Mouse (Mus musculus): ENCODE data around the gene Ern1.
A peak's percentile ranks its signal among the peaks of the same experiment; 100 is the strongest.

Gene Ern1

DNA sequence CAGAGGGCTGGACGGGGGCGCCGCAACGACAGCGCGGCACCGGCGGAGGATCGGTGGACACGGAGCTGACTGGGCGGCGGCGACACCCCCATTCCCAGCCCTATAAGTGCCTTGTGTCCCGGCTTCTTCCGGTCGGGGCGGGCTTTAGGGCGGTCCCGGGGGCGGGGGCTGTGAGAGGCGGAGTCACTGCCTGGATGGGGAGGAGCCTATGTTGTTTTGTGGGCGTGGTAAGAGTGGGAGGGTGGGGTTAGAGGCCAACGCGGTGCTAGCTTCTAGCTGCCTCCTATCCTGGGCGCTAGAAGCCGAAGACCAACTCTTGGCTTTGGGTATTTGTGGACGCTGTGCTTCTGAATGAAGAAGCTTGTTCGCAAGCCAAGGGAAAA is at the start of gene Ern1:
Ern1 (minus strand) TSS at position 120 of the 383 bp plus-strand sequence.
- TF ChIP-seq GATA4 (IDR thresholded peaks at IDR 0.05; ENCODE audit: insufficient replicate concordance, low read length) = no peak

DNA sequence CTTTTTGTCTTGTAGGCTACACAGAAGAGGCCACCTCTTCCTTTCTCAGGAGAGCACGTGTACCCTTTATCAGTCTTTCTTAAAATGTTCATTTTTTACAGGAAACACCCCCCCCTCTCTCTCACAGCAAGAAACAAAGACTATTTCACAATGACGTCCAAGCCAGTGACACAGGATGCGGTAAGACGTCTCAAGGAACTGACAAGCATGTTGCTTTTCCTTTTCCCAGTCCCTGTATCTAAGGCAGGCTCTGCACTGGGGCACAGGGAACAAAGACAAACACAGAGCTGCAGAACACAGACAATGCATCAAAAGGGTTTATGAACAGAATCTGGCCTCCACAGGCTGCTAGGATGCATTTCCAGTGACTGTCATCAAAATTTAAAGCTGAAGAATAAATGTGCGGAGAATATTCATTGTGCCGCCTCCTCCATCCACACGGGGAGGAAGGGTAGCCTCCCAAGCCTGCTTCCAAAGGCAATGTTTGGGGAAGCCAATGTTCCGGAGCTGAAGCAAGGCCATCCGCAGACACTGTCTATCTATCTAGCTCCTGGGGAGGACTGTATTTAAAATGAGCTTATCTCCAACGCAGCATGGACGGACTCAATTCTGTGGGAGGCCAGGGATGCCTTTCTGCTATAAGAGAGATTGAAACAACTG is 48.7 kb upstream of the Ern1 start:
- peak; percentile 61; the same call in 1 of the 2 replicates for TF ChIP-seq GATA4 (IDR thresholded peaks at IDR 0.05; ENCODE audit: insufficient replicate concordance, low read length)

DNA sequence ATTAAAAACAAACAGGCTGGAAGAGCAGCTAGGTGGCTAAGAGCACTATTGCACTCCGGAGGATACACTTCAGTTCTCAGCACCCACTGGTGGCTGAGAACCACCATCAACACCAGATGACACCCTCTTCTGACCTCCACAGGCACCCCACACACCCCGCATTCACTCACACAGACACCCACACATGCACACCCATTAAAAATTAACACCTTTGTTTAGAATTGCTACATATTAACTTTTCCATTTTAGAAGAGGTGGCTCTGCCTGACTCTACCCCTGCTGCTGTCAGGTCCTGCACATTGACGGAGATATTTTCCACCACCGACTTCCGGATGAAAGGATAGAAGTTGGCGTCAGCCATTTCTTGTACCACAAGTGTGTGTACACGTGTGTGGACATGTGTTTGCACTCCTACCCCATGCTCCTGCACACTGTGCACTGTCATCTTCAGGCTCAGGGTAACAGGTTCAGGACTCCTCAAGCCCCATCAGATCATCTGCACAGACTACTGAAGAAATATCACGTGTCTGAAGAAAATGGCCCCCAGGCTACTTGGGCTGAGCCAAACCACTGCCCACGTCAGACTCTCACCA is 48.1 kb upstream of the Ern1 start:
- no peak for TF ChIP-seq GATA4 (IDR thresholded peaks at IDR 0.05; ENCODE audit: insufficient replicate concordance, low read length)

DNA sequence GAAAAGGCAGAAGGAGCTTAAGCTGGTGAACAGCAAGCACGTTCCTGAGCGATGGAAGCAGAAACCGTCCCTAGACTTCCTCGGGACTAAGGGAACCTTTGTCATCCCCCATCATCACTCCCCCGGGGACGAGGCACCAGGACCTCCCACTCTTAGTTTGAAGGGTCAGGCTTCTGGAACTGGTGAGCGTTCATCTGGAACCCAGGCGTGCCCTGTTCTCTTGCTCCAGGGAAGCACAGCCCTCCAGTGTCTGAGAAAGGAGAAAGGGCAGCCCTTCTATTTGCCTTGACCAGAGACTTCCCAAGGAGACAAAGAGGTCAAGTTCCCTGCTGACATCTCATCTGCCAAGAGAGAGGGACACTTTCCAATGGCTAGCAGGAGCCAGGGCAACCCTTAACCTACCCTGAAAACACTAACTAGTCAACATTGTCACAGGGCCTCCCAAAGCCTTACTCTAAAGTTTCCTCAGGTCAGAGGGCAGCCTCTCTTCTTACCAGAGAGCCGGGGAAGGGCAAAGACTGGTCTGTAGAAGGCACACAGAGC is 44.7 kb upstream of the Ern1 start:
- no peak for TF ChIP-seq GATA4 (IDR thresholded peaks at IDR 0.05; ENCODE audit: insufficient replicate concordance, low read length)

DNA sequence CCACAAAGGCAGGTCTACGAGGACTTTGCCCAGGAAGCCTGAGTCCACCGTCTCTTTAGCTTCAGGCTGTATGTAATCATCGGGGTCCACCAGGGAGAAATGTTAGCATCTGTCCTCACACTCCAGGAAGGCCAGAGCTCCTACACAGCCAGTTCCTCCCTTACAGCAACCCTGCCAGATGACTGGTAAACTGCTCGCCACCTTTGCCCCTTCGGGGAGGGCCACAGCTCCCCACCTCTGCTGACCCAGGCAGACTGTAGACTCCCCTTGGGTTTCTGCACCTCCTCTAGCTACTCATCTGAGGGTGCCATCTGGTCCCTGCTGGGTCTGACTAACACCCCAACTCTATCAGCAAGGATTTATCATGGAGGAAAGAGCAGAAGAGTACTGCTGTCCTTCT is 42.1 kb upstream of the Ern1 start:
- TF ChIP-seq GATA4 (IDR thresholded peaks at IDR 0.05; ENCODE audit: insufficient replicate concordance, low read length) = no peak

DNA sequence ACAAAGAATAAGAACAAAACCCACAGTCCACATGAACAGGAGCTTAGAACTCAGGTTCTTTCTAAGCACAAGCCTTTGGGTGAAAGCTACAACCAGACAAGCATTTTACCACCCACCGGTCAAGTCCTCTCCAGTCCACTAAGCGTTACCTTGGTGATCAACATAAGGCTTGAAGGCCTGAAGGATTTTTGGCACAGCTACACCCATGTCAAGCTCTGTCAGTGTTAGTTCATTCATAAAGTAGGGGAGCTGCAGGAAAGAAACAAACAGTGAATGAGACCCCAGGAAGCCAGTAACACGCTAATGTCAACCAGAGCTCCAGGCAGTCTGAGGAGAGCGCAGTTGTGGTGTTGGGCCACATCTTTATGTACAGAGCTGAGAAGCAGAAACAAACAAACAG is 41.5 kb upstream of the Ern1 start:
- no peak for TF ChIP-seq GATA4 (IDR thresholded peaks at IDR 0.05; ENCODE audit: insufficient replicate concordance, low read length)

DNA sequence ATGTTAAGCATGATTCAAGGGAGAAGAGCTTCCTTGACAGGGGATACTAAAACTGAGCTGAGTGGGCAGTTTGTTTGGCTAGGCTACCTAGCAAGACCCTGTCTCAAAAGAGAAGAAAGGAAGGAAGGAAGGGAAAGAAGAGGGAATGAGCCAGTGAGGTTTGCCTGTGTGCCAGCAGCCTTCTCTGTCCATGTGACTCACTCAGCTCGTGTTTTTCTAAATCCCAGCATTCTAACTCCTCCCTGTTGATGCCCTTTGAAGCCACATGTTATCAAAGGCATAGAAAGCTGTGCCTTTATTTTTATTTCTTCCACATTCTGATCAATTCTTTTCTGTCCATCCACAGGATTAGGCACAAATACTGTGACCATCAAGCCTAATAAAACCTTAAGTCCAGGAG is 40.3 kb upstream of the Ern1 start:
- no peak for TF ChIP-seq GATA4 (IDR thresholded peaks at IDR 0.05; ENCODE audit: insufficient replicate concordance, low read length)

DNA sequence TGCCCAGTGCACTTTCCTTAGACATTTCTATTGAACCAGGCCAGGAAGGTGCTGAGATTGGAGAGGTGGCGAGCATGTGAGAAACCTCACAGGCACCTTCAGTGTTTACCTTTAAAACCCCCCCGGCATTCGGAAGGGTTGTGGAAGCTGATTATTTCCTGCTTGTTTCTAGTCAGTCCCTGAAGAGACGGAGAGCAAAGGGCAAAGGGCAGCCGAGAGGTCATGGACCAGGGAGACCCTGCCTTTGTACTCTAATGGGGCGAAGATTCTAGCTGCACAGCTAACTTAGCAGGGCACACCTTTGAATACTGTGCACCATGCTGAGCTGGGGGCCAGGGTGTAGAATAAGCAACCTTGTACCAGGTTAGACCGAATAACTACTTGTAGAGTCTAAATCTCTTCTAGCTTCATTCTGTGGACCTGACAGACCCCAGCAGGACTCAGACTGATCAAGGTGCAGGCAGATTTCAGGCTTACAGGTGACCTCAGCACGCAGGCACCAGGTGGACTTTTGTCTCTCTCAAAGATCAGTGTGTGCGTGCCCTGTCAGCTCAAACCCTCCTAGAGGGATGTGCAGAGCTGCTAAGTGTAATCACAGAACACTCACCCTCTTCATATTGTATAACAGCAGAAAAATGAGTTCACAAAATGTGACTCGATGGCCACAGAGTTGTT is 39.6 kb upstream of the Ern1 start:
- TF ChIP-seq GATA4 (IDR thresholded peaks at IDR 0.05; ENCODE audit: insufficient replicate concordance, low read length) = no peak

DNA sequence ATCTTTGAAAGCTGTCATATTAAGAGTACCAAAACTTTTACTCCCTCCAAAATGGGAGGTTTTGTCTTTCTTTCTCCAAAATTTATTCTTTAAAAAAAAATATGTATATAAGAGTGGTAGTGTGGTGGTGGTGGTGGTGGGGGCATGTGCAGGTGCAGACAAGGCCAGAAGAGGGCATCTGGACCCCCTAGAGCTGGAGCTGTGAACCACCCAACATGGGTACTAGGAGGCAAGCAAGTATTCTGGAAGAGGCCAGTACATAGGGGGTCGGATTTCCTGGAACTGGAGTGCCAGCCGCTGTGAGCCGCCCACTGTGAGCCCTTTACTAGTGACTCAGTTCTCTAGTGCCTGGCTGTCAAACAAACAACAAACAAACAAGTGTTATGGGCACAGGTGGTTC is 34.9 kb upstream of the Ern1 start:
- no peak for TF ChIP-seq GATA4 (IDR thresholded peaks at IDR 0.05; ENCODE audit: insufficient replicate concordance, low read length)

DNA sequence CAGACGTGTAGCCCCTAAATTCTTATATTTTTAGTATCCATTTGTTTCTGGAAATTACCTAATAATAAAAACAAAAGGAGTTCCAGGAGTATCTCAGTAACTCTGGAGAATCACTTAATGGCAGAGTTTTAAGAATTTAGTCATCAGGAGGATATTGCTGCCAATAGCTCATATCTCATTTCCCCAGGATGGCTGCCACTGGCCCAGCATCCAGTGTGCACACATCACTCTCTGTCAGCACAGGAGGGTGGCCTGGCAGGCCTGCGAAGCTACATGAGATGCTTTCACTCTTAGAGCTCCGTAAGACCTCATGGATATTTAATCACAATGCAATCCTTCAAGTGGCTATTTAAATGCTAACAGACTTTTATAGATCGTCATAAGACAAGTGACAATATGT is 34.0 kb upstream of the Ern1 start:
- peak; percentile 21; the same call in 1 of the 2 replicates for TF ChIP-seq GATA4 (IDR thresholded peaks at IDR 0.05; ENCODE audit: insufficient replicate concordance, low read length)

DNA sequence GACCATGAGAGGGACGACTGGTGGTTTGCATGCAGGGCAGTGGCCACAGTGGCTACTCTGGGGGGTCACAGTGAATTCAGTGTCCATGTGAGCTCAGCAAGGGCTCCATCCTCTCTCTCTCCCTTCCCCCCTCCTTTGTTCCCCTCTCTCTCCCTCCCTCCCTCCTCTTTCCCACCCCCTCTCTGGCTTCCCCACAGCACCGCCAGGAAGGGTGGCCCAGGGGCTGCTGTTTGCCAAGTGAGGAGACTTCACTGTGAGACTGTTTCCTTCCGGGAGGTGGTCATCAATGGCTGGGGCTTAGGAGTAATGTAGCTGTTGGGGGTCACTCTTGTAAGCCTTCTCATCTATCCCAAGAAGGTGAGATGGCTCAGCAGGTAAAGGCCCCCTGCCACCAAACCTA is 32.8 kb upstream of the Ern1 start:
- no peak for TF ChIP-seq GATA4 (IDR thresholded peaks at IDR 0.05; ENCODE audit: insufficient replicate concordance, low read length)

DNA sequence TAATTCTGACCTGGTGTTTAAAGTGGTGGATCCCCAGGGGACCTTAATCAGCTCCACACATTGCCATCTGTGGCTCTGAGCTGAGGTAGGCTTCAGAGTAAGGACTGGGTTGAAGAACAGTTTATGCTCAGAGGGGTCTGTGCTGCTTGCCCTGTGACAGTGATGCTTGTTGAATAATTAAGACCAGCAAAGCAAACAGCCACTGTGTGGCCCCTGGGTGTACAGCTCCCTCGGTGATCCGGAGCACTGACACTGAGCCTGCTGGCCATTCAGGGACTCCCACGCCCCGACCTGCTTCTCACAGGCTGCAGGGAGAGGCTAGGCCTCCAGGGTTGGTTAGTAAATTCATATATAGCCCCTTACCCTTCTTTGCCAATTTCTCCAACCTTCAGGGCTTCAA is 31.9 kb upstream of the Ern1 start:
- TF ChIP-seq GATA4 (IDR thresholded peaks at IDR 0.05; ENCODE audit: insufficient replicate concordance, low read length) = no peak

DNA sequence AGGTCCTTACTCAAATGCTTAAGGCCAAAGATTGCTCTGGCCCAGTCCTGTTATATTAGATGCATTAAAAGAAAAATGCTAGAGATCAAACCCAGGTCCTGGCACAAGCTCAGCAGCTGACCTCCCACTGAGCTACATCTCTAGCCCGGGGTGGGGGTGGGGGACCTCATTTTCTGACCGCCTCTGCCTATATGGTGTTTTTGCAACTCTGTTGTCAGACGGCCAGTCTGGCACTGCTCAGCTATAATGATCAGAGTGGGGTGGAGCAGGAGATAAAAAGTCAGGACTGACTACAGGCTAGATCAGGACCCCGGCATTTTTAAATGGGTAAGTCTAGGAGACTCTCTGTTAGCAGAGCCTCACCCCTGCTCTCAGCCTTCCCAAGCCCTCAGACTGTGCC is 30.7 kb upstream of the Ern1 start:
- TF ChIP-seq GATA4 (IDR thresholded peaks at IDR 0.05; ENCODE audit: insufficient replicate concordance, low read length) = no peak

DNA sequence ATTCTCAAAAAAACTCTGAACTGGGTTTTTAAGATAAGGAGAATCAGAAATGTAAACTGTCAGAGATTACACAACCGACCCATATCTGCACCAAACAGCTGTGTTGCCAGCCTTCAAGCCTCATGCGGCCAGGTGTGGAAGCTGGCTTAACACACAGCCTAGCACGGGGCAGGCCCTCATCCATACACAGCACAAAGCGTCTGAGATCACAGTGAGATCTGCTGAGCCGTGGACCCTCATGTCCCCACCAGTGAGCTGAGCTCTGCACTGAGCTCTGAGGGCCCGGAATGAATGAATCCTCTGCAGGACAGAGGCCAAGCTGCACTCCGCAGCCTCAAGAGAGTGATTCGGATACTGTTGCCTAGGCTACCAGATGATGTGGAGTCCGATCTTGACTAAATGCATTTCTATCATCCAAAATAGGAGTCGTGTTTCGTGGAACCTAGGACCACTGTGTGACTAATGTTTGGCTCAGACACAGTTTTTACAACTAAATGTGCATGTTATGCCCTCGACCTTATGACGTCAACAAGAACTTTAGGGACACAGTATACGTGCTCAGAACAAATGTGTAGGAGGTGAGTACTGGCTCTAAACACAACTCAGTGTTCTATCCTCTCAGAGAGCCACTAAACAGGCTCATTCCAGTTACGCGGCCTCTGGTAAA is 27.6 kb upstream of the Ern1 start:
- TF ChIP-seq GATA4 (IDR thresholded peaks at IDR 0.05; ENCODE audit: insufficient replicate concordance, low read length) = peak; percentile 42; the same call in 1 of the 2 replicates

DNA sequence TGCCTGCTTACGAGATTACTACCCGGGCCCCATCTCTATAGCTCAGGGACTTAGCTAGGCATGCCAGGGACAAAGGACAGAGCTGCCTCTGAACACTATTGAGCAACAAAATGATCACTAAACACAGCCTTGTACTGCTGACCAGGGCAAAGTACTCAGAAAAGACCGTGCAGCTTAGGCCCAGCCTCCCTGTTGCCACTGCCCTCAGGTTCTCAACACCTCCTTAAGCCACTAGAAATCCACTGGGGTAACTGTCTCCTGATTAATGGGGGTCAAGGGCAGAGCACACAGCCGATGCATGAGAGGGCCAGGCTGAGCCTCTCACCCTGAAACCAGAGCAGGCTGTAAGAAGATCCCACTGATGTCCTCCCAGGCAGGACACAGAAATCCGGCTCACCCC is 26.8 kb upstream of the Ern1 start:
- TF ChIP-seq GATA4 (IDR thresholded peaks at IDR 0.05; ENCODE audit: insufficient replicate concordance, low read length) = no peak

DNA sequence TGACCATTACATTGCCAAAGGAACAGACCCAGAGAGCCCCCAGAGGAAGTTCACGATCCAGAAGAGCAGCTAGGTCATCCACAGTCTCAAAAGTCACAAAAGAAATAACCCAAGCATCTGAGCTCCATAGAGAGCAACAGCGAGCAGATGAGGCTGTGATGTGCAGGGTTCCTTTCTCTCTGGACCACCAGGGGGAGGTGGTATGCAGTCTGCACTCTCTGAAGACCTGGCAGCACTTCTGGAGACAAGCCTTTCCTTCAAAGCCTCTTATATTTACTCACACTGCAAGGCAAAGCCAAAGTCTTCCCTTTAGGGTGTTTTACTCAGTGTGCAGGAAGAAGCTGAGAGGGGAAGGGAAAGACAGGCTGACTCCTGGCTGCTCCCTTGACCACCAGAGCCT is 25.5 kb upstream of the Ern1 start:
- no peak for TF ChIP-seq GATA4 (IDR thresholded peaks at IDR 0.05; ENCODE audit: insufficient replicate concordance, low read length)
